Comparison of ENCODE assay signal across 15 mouse cellular contexts in the genomic region with DNA sequence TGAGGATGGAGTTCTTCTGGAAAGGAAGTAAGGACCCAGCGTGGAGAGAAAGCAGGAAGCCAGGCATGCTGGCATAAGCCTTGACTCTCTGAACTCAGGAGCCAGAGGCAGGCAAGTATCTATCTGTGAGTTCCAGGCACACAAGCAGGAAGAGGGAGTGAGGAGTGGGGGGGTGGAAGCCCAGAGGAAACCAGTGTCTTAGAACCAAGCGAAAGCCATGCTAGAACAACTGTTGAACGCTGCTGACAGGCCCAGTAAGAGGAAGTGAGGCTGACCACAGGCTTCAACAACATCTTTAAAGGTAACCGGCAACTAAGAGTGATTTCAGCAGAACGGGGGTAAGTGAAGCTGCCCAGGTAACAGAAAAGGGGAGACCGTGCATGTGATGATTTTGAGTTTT. TPM values are rescaled to one million over a fixed set of nuclear protein-coding genes. Genes with fewer than 3 reads are reported as not detected.
DNase-seq lines count a peak whose midpoint lies in the region; ATAC-seq and TF ChIP-seq lines count a peak whose summit lies in the region.
"Had no signal": no experiment of that assay in that cellular context is flagged by ENCODE, and none has a peak within 500 bp of the region (broad histone marks: within the 10 kb centered on the region; RNA-seq: fewer than 3 reads in every experiment).

No protein-coding gene starts in this region.

- H3K4me2 ChIP-seq in heart, postnatal 0 days (ENCODE audit: low read depth, low read length), result no peak overlapping the region
- H3K4me2 ChIP-seq in heart, embryonic 12.5 days, result no peak overlapping the region
- H3K4me2 ChIP-seq: lung, embryonic 14.5 days; neural tube, embryonic 13.5 days had no signal

- no peak for TF ChIP-seq EP300 in heart, postnatal 0 days (IDR thresholded peaks at IDR 0.05; ENCODE audit: low read depth)

- ATAC-seq in heart, postnatal 0 days (ENCODE audit: insufficient read depth, low read depth), result no peak
- no peak for ATAC-seq in heart, embryonic 12.5 days (ENCODE audit: insufficient number of reproducible peaks, low FRiP score)
- ATAC-seq in common myeloid progenitor, adult 5-6 weeks (replicated peaks; ENCODE audit: low read depth, poor library complexity, severe bottlenecking), result peak; percentile 79

- peaks cover 6% of the 10 kb centered on the region for H3K4me1 ChIP-seq in heart, postnatal 0 days (ENCODE audit: control insufficient read depth, insufficient read depth)
- H3K4me1 ChIP-seq in heart, embryonic 12.5 days (replicated peaks), result peaks cover 21% of the 10 kb centered on the region
- H3K4me1 ChIP-seq in embryonic facial prominence, embryonic 10.5 days, result peaks cover 21% of the 10 kb centered on the region

- peaks cover 26% of the 10 kb centered on the region for H3K36me3 ChIP-seq in heart, postnatal 0 days (replicated peaks; ENCODE audit: control insufficient read depth, insufficient read depth, low read length)
- peaks cover 40% of the 10 kb centered on the region for H3K36me3 ChIP-seq in heart, embryonic 12.5 days
- peaks cover 25% of the 10 kb centered on the region for H3K36me3 ChIP-seq in macrophage (ENCODE audit: inconsistent target)
- H3K36me3 ChIP-seq in embryonic facial prominence, embryonic 10.5 days (replicated peaks), result peaks cover 48% of the 10 kb centered on the region

- H3K79me2 ChIP-seq in macrophage (ENCODE audit: inconsistent target), result peaks cover 11% of the 10 kb centered on the region; the same call in 1 of the 2 replicates

- DNase-seq in heart, postnatal 0 days (ENCODE audit: low spot score), result no peak
- peak; percentile 57 for DNase-seq in CD4-positive helper T cell, adult 2 months (ENCODE audit: low read depth, low spot score)
- no peak for DNase-seq in embryonic facial prominence, embryonic 10.5 days (ENCODE audit: low spot score)
- DNase-seq in embryo, embryonic 11 days, result no peak
- DNase-seq in right cerebral cortex, postnatal 14 days, result no peak
- DNase-seq: adrenal gland, postnatal 14 days; cerebellum, postnatal 25 days; heart, postnatal 10 days; kidney, adult 8-10 months; lung, embryonic 14.5 days had no signal

- no peak for TF ChIP-seq CTCF in heart, postnatal 0 days (IDR thresholded peaks at IDR 0.05; ENCODE audit: low read depth)

- no peak overlapping the region for H3K9ac ChIP-seq in heart, postnatal 0 days (replicated peaks; ENCODE audit: low read depth, low read length)
- no peak overlapping the region for H3K9ac ChIP-seq in heart, embryonic 12.5 days
- H3K9ac ChIP-seq: lung, embryonic 14.5 days had no signal

- H3K27ac ChIP-seq in heart, postnatal 0 days (ENCODE audit: low read depth), result peak overlapping the region; percentile 64
- no peak overlapping the region for H3K27ac ChIP-seq in heart, embryonic 12.5 days (ENCODE audit: poor library complexity, severe bottlenecking)
- H3K27ac ChIP-seq in macrophage, result peak overlapping the region; percentile 30
- H3K27ac ChIP-seq in embryonic facial prominence, embryonic 10.5 days (replicated peaks), result no peak overlapping the region; the same call in 1 of the 2 replicates

- no peak overlapping the region for H3K4me3 ChIP-seq in heart, postnatal 0 days (ENCODE audit: low read depth, low read length)
- H3K4me3 ChIP-seq in heart, embryonic 12.5 days, result no peak overlapping the region
- no peak overlapping the region for H3K4me3 ChIP-seq in macrophage (ENCODE audit: inconsistent target)
- H3K4me3 ChIP-seq in embryonic facial prominence, embryonic 10.5 days, result no peak overlapping the region
- H3K4me3 ChIP-seq: forebrain, embryonic 10.5 days; neural tube, embryonic 13.5 days had no signal

- WGBS in heart, postnatal 0 days, result 77% methylated on average over 6 of the region's 6 CpGs
- WGBS in heart, embryonic 12.5 days, result 61% methylated on average over 6 of the region's 6 CpGs
- WGBS in macrophage (ENCODE audit: missing documents), result under 1% methylated on average over 6 of the region's 6 CpGs
- WGBS in embryonic facial prominence, embryonic 10.5 days, result 87% methylated on average over 6 of the region's 6 CpGs

- no peaks in the 10 kb centered on the region for H3K9me3 ChIP-seq in heart, postnatal 0 days (replicated peaks; ENCODE audit: control insufficient read depth, low read length)
- no peaks in the 10 kb centered on the region for H3K9me3 ChIP-seq in heart, embryonic 12.5 days (replicated peaks)
- no peaks in the 10 kb centered on the region for H3K9me3 ChIP-seq in embryonic facial prominence, embryonic 10.5 days
- H3K9me3 ChIP-seq: forebrain, embryonic 10.5 days; neural tube, embryonic 13.5 days had no signal

- no peaks in the 10 kb centered on the region for H3K27me3 ChIP-seq in heart, postnatal 0 days (ENCODE audit: control insufficient read depth, insufficient read depth, low read length)
- H3K27me3 ChIP-seq in heart, embryonic 12.5 days (replicated peaks), result no peaks in the 10 kb centered on the region
- H3K27me3 ChIP-seq in embryonic facial prominence, embryonic 10.5 days (replicated peaks; ENCODE audit: low read depth, poor library complexity, severe bottlenecking), result no peaks in the 10 kb centered on the region
- H3K27me3 ChIP-seq: neural tube, embryonic 13.5 days had no signal

RNA-seq across cellular contexts. Expression of a gene that starts 6.2 kb away (rescaled TPM):
- 8.7 and 13.7 TPM in 2 replicates for total RNA-seq in heart, postnatal 0 days (2014; rRNA removed; ENCODE audit: low replicate concordance)
- 12.9 and 13.5 TPM in 2 replicates for polyA plus RNA-seq in heart, postnatal 0 days (2015; fragmentation: Nextera tagmentation; extraction: Ambion mirVana)
- 15.0 and 18.4 TPM in 2 replicates for polyA plus RNA-seq in heart, embryonic 12.5 days (2016; fragmentation: Nextera tagmentation; extraction: Ambion mirVana)
- total RNA-seq in common myeloid progenitor, adult 5-6 weeks (2017), result 7.7 and 11.4 TPM in 2 replicates
- 10 to 100 TPM; 11.7 to 99.4 (median 23.3) TPM for total RNA-seq in macrophage (2018; cell fraction: chromatin; rRNA removed)
- 10 to 100 TPM in 21 of 26 experiments, 1 to 10 TPM in 5; 7.2 to 20.6 (median 13.0) TPM for total RNA-seq in macrophage (2018; cell fraction: cytosol; rRNA removed)
- total RNA-seq in macrophage (2018; cell fraction: nucleus; rRNA removed), result 10 to 100 TPM; 16.8 to 80.0 (median 28.9) TPM
- 3.4 to 11.0 TPM (median 7.7 TPM) in 3 replicates for polyA plus RNA-seq in macrophage (2018)
- 14.8 TPM in 2 replicates for polyA plus RNA-seq in embryonic facial prominence, embryonic 10.5 days (2016; fragmentation: Nextera tagmentation; extraction: Ambion mirVana)

RNA-seq across cellular contexts. Expression of a gene that starts 16.2 kb away (rescaled TPM):
- 11.4 and 21.8 TPM in 2 replicates for total RNA-seq in heart, postnatal 0 days (2014; rRNA removed; ENCODE audit: low replicate concordance)
- polyA plus RNA-seq in heart, postnatal 0 days (2015; fragmentation: Nextera tagmentation; extraction: Ambion mirVana), result 1.7 and 2.3 TPM in 2 replicates
- 3.5 and 3.9 TPM in 2 replicates for polyA plus RNA-seq in heart, embryonic 12.5 days (2016; fragmentation: Nextera tagmentation; extraction: Ambion mirVana)
- 13.6 and 14.5 TPM in 2 replicates for total RNA-seq in common myeloid progenitor, adult 5-6 weeks (2017)
- 100 to 1,000 TPM in 6 of 26 experiments, 10 to 100 TPM in 20; 33.1 to 176 (median 55.0) TPM for total RNA-seq in macrophage (2018; cell fraction: chromatin; rRNA removed)
- 10 to 100 TPM; 12.1 to 36.4 (median 19.1) TPM for total RNA-seq in macrophage (2018; cell fraction: cytosol; rRNA removed)
- 100 to 1,000 TPM in 3 of 26 experiments, 10 to 100 TPM in 23; 29.4 to 155 (median 46.0) TPM for total RNA-seq in macrophage (2018; cell fraction: nucleus; rRNA removed)
- polyA plus RNA-seq in macrophage (2018), result 15.6 to 22.3 TPM (median 19.4 TPM) in 3 replicates
- 2.3 and 3.0 TPM in 2 replicates for polyA plus RNA-seq in embryonic facial prominence, embryonic 10.5 days (2016; fragmentation: Nextera tagmentation; extraction: Ambion mirVana)

Comparison
In these comparisons a context has a peak if more than half of its experiments do, and no peak if none do; other contexts are left out.
1. H3K27ac ChIP-seq: peak in heart, postnatal 0 days (single experiment) and macrophage (single experiment); none in heart, embryonic 12.5 days (single experiment) and embryonic facial prominence, embryonic 10.5 days (single experiment).